Mouse (Mus musculus) hindbrain, embryonic 10.5 days (tissue): ENCODE measurements around the gene Psmb7. TPM values are rescaled to one million over a fixed set of nuclear protein-coding genes. Genes with fewer than 3 reads are reported as not detected.
A peak's percentile ranks its signal among the peaks of the same experiment; 100 is the strongest.

Experiments used
- DNase-seq: peaks from one replicate; pipeline ENCODE4 v3.0.0-alpha.2; 2017; ENCODE audit warnings: low spot score
- H3K27ac ChIP-seq: fragments of 300-500 bp; sonication (generic); 2 replicates; pipeline ENCODE4 v1.5.1; 2016; ENCODE audit warnings: mild to moderate bottlenecking, moderate library complexity
- H3K27me3 ChIP-seq: fragments of 300-500 bp; sonication (generic); 2 replicates; pipeline ENCODE4 v1.6.1; 2016; ENCODE audit warnings: mild to moderate bottlenecking; ENCODE audit not compliant: poor library complexity, insufficient read depth, severe bottlenecking
- H3K36me3 ChIP-seq: fragments of 300-500 bp; sonication (generic); 2 replicates; pipeline ENCODE4 v1.6.1; 2016; ENCODE audit warnings: mild to moderate bottlenecking, moderate library complexity
- H3K4me1 ChIP-seq: fragments of 300-500 bp; sonication (generic); replicated peaks from 2 replicates; pipeline ENCODE4 v1.6.1; 2016; ENCODE audit warnings: mild to moderate bottlenecking
- H3K4me3 ChIP-seq: fragments of 300-500 bp; sonication (generic); 2 replicates; pipeline ENCODE4 v1.5.1; 2016; ENCODE audit warnings: mild to moderate bottlenecking, moderate library complexity
- H3K9me3 ChIP-seq: fragments of 300-500 bp; sonication (generic); 2 replicates; pipeline ENCODE4 v1.6.1; 2016; ENCODE audit warnings: mild to moderate bottlenecking, moderate library complexity
- WGBS: fragments of 180-500 bp; shearing (Covaris S2); methylation state at CpG from one replicate; pipeline ENCODE4 v1.1.7; 2016; 5-methylcytosine and 5-hydroxymethylcytosine counted together
- polyA plus RNA-seq: library from polyadenylated mRNA; unstranded; fragments of >200 nt; fragmentation: Nextera tagmentation; extraction: Ambion mirVana; gene quantifications from 2 replicates; pipeline ENCODE4 v1.2.1, GENCODE M21; 2016

Gene Psmb7
- polyA plus RNA-seq, 1 experiment from 2014 or later, result 319 TPM

- H3K36me3 ChIP-seq, result peaks cover 97% of the 10 kb centered on the region
- no peak overlapping the region for H3K4me3 ChIP-seq
- DNase-seq, result no peak
- H3K27me3 ChIP-seq, result no peaks in the 10 kb centered on the region
- no peak overlapping the region for H3K27ac ChIP-seq
- WGBS, result 93% methylated on average over 4 of the region's 4 CpGs
- H3K9me3 ChIP-seq, result no peaks in the 10 kb centered on the region
- H3K4me1 ChIP-seq, result no peaks in the 10 kb centered on the region
Observed at GRCm38 (mm10) chr2:38628801-38629200, 15.1 kb downstream of the Psmb7 start.

DNA sequence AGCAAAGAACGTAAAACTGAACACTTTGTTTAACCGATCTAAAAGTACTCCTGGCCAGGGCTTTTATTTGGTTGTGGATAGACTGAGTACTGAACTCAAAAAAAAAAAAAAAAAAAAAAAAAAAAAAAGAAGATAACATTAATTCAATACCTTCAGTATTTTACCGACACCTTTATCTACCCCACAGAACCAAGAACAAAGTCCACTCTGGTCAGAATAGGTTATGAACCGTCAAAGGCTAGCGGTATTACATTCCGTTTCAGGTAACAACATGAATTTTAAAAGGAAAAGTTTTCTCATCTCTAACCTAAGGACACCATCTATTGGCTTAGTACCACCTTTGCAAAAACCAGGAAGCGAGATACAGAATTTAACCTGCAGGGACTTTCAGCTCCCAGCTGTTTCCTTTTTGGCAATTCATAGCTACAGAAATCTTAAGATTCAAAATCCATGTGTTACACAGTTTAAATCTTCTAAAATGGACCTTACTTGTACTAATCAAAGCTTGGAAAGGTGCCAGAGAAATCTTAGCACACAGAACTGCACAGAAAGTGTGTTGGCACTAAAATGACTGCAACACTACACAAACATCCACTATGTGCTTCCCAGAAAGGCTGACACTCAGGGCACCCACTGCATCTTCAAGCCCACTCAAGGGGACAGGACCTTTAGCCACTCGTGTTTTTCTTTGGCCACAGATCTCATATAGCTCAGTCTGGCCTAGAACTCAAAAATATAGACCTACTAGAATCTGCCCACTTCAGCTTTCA, 19.9 kb downstream of the Psmb7 start:
- DNase-seq, result no peak
- 95% methylated on average over 8 of the region's 8 CpGs for WGBS
- Histone ChIP-seq H3K36me3 (peaks cover 78% of the 10 kb centered on the region), H3K27me3 (no peaks in the 10 kb centered on the region), H3K9me3 (no peaks in the 10 kb centered on the region), H3K4me1 (peaks cover 15% of the 10 kb centered on the region), H3K27ac (no peak overlapping the region), H3K4me3 (no peak overlapping the region)

- H3K4me1 ChIP-seq, result peaks cover 15% of the 10 kb centered on the region
- H3K36me3 ChIP-seq, result peaks cover 78% of the 10 kb centered on the region
- DNase-seq, result no peak
- H3K27ac ChIP-seq, result no peak overlapping the region
- no peak overlapping the region for H3K4me3 ChIP-seq
- no peaks in the 10 kb centered on the region for H3K9me3 ChIP-seq
- 88% methylated on average over 3 of the region's 3 CpGs for WGBS
- no peaks in the 10 kb centered on the region for H3K27me3 ChIP-seq
Observed at GRCm38 (mm10) chr2:38623411-38623810, 20.5 kb downstream of the Psmb7 start.

- WGBS, result 62% methylated on average over 6 of the region's 6 CpGs
- Histone ChIP-seq H3K27ac (peak overlapping the region; percentile 35; the same call in 1 of the 2 replicates), H3K36me3 (peaks cover 78% of the 10 kb centered on the region), H3K4me3 (no peak overlapping the region), H3K4me1 (peaks cover 18% of the 10 kb centered on the region), H3K9me3 (no peaks in the 10 kb centered on the region), H3K27me3 (no peaks in the 10 kb centered on the region)
- DNase-seq, result peak; percentile 40
Observed at GRCm38 (mm10) chr2:38621610-38622021, 22.3 kb downstream of the Psmb7 start.

DNA sequence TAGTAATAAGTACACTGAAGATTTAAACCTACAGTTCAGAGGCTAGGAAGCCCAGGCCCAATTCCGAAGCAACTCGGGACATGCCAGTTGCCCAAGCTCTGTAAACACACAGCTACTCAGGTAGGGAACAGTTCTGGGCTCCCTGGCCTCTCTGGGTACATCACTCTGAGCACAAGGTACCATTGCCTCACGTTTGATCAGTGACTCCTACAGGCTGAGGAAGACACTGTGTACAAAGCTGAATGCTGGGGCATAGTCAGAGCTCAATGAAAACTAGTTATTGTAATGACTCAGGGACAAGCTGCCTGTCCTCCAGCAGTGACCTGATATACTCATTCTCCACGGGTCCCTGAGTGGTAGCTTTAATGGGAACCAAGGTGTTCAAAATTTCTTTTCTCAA, 22.8 kb downstream of the Psmb7 start:
- H3K4me1 ChIP-seq, result peaks cover 23% of the 10 kb centered on the region
- H3K36me3 ChIP-seq, result peaks cover 74% of the 10 kb centered on the region
- no peak for DNase-seq
- no peaks in the 10 kb centered on the region for H3K9me3 ChIP-seq
- peak overlapping the region; percentile 35; the same call in 1 of the 2 replicates for H3K27ac ChIP-seq
- 90% methylated on average over 4 of the region's 4 CpGs for WGBS
- no peaks in the 10 kb centered on the region for H3K27me3 ChIP-seq
- H3K4me3 ChIP-seq, result no peak overlapping the region

- H3K36me3 ChIP-seq, result peaks cover 61% of the 10 kb centered on the region
- no peak overlapping the region for H3K27ac ChIP-seq
- H3K27me3 ChIP-seq, result no peaks in the 10 kb centered on the region
- no peak for DNase-seq
- H3K4me3 ChIP-seq, result no peak overlapping the region
- no peaks in the 10 kb centered on the region for H3K9me3 ChIP-seq
- peaks cover 36% of the 10 kb centered on the region for H3K4me1 ChIP-seq
- 93% methylated on average over 4 of the region's 4 CpGs for WGBS
Observed at GRCm38 (mm10) chr2:38619777-38620176, 24.1 kb downstream of the Psmb7 start.

- no peaks in the 10 kb centered on the region for H3K27me3 ChIP-seq
- H3K27ac ChIP-seq, result no peak overlapping the region
- no peak overlapping the region for H3K4me3 ChIP-seq
- H3K4me1 ChIP-seq, result peaks cover 32% of the 10 kb centered on the region
- 90% methylated on average over 5 of the region's 5 CpGs for WGBS
- no peaks in the 10 kb centered on the region for H3K9me3 ChIP-seq
- peaks cover 64% of the 10 kb centered on the region for H3K36me3 ChIP-seq
- DNase-seq, result no peak
Observed at GRCm38 (mm10) chr2:38616956-38617872, 26.7 kb downstream of the Psmb7 start.

DNA sequence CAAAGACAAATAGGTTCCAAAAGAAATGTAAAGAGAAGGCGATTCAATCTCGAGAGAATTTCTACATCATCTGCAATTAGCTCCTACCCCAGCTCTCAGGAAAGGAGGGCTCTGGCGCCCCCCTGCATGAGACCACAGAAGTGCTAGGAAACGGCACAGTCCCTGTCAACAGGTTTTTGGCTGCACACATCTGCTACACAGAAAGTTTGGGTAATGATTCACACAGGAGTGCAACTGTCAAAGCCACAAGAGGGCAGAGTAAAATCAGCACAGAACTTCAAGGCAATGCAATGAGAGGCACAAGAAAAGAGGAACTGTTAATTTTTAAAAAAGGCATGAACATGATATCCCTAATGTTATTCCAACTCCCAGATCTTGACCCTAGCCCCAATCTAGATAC, 27.8 kb downstream of the Psmb7 start:
- H3K27ac ChIP-seq, result no peak overlapping the region
- peaks cover 22% of the 10 kb centered on the region for H3K4me1 ChIP-seq
- DNase-seq, result no peak
- H3K9me3 ChIP-seq, result no peaks in the 10 kb centered on the region
- H3K27me3 ChIP-seq, result no peaks in the 10 kb centered on the region
- H3K4me3 ChIP-seq, result no peak overlapping the region
- H3K36me3 ChIP-seq, result peaks cover 63% of the 10 kb centered on the region
- WGBS, result 65% methylated on average over 4 of the region's 4 CpGs

DNA sequence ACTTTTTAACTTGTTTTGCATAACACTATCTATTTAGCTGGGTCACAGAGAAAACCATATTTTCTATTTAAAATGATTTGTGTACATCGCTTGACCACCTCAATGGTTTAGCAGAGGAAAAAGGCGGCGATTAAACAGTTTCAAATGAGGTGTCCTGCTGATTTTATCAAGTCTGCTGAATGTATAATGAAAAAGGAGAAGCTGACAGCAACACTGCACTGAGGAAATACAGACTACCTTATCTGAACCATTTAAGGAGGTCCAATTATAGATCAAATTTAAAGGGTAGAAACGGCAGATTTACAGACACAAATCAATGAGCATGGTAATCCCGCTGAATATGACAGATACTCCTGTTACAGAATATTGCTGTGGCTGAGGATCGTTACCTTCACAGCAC, 29.4 kb downstream of the Psmb7 start:
- 91% methylated on average over 6 of the region's 6 CpGs for WGBS
- Histone ChIP-seq H3K9me3 (no peaks in the 10 kb centered on the region), H3K27ac (no peak overlapping the region), H3K36me3 (peaks cover 63% of the 10 kb centered on the region), H3K4me1 (peaks cover 24% of the 10 kb centered on the region), H3K4me3 (no peak overlapping the region), H3K27me3 (no peaks in the 10 kb centered on the region)
- DNase-seq, result no peak

DNA sequence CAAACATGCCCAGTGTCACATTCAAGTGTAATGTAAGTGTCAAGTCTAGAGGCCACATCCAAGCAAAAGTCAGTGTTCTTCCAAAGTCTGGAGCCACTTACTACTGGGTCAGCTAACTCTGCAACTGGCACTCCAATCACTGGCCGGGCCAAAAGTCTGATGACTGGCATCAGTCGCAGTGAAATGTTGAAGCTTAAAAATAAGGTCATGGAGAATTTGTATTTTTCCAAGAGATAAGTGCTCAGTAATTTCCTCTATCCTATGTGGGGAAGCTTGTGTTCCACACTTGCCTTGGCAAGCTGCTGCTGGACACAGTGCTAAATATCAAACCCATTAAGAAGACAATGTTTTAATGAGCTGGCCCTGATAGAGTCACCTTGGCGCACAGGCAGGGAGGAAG, 30.3 kb downstream of the Psmb7 start:
- 98% methylated on average over 3 of the region's 3 CpGs for WGBS
- Histone ChIP-seq H3K9me3 (no peaks in the 10 kb centered on the region), H3K27me3 (no peaks in the 10 kb centered on the region), H3K4me3 (no peak overlapping the region), H3K4me1 (peaks cover 26% of the 10 kb centered on the region), H3K36me3 (peaks cover 62% of the 10 kb centered on the region), H3K27ac (no peak overlapping the region)
- DNase-seq, result no peak

DNA sequence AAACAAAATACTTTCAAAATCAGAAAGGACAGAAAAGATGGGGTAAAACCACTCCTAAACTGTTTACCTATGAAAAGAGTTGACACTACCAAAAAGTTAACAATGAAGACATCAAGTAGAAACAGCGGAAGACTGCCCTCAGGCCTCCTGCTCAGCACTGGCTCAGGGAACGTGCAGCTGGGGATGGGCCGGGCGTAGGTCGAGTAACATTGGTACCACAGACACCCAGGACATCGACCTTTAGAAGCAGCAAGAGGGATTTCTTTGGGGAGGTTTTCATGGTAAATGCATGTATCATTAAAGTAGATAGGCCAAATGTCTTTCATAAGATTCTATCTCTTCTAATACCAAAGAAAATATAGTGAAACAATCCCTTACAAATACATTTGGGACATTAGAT, 31.3 kb downstream of the Psmb7 start:
- DNase-seq, result no peak
- WGBS, result 85% methylated on average over 6 of the region's 6 CpGs
- no peak overlapping the region for H3K27ac ChIP-seq
- peaks cover 24% of the 10 kb centered on the region for H3K4me1 ChIP-seq
- H3K9me3 ChIP-seq, result no peaks in the 10 kb centered on the region
- H3K4me3 ChIP-seq, result no peak overlapping the region
- no peaks in the 10 kb centered on the region for H3K27me3 ChIP-seq
- peaks cover 60% of the 10 kb centered on the region for H3K36me3 ChIP-seq

DNA sequence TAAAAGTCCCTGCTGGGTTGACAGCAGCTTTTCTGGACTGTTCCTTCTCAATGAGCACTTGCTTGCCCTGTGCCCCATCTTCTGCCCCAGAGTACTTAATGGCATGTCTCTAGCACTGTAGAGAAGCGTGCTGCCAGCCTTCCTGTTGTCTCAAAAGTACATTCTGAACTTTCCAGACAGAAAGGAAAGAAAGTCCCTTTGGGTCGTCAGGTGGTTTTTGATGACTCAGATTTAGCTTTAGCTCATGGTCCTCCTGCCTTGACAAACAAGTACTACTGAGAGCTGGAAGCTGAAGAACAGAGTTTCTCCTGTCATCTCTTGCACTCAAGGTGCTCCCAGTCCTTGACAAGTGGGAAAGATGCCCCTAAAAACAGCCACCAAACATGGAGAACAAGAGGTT, 33.7 kb downstream of the Psmb7 start:
- peaks cover 10% of the 10 kb centered on the region for H3K4me1 ChIP-seq
- DNase-seq, result no peak
- no peak overlapping the region for H3K4me3 ChIP-seq
- no peaks in the 10 kb centered on the region for H3K9me3 ChIP-seq
- H3K27ac ChIP-seq, result no peak overlapping the region
- H3K36me3 ChIP-seq, result peaks cover 59% of the 10 kb centered on the region
- 87% methylated on average over 2 of the region's 2 CpGs for WGBS
- no peaks in the 10 kb centered on the region for H3K27me3 ChIP-seq

DNA sequence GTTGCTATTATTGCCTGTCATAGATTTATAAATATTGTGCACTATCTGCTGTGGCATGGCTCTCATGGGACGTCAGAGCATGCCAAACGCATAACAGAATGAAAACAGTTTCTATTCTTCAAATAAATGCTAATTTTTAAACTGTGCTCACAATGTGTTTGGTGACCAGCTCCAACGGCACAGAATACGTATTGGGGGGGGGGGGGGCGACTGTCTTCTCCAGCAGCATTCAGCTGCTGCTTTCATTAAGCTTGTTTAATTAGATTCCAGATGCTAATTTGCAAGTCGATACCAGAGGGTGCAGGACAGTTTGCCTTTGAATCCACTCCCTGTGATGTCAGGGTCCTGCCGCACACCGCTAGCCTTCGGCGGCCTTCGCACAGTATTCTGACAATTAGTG, 34.6 kb downstream of the Psmb7 start:
- no peaks in the 10 kb centered on the region for H3K27me3 ChIP-seq
- H3K36me3 ChIP-seq, result peaks cover 59% of the 10 kb centered on the region
- no peaks in the 10 kb centered on the region for H3K9me3 ChIP-seq
- peaks cover 4% of the 10 kb centered on the region for H3K4me1 ChIP-seq
- peak overlapping the region; percentile 20; the same call in 1 of the 2 replicates for H3K27ac ChIP-seq
- no peak overlapping the region for H3K4me3 ChIP-seq
- 75% methylated on average over 11 of the region's 11 CpGs for WGBS
- DNase-seq, result no peak
